Mouse (Mus musculus): Measurements from ENCODE around the gene Cyp4f15. TPM values are rescaled to one million over a fixed set of nuclear protein-coding genes. Genes with fewer than 3 reads are reported as not detected.
"Not testable (repeated sequence)": the region's sequence is repeated elsewhere in the genome, so short reads cannot be mapped to it uniquely, and the experiment has no call there.

The Cyp4f15 gene
- polyA plus RNA-seq, 1 experiment from 2014 or later, result 0.12 TPM

- no peak overlapping the region for H3K4me3 ChIP-seq
- no peaks in the 10 kb centered on the region for H3K4me1 ChIP-seq
- no peaks in the 10 kb centered on the region for H3K27me3 ChIP-seq
- H3K9me3 ChIP-seq, result no peaks in the 10 kb centered on the region; the same call in 1 of the 2 replicates
- H3K9ac ChIP-seq, result no peak overlapping the region
- WGBS, result 94% methylated on average over 1 of the region's 1 CpGs
- no peak overlapping the region for H3K4me2 ChIP-seq
- no peaks in the 10 kb centered on the region for H3K36me3 ChIP-seq
- no peak overlapping the region for H3K27ac ChIP-seq
- ATAC-seq (ENCODE audit: insufficient number of reproducible peaks, low FRiP score, low TSS enrichment, low read depth), result no peak
These were observed 5.5 kb downstream of the Cyp4f15 start for GRCm38 (mm10) chr17:32690959-32691358.

- H3K36me3 ChIP-seq, result no peaks in the 10 kb centered on the region
- 0 out of 2 replicates have a peak, but pooled peaks cover 6% of the 10 kb centered on the region for H3K9me3 ChIP-seq
- no peak overlapping the region for H3K9ac ChIP-seq
- 44% methylated on average over 22 of the region's 22 CpGs for WGBS
- no peak overlapping the region for H3K27ac ChIP-seq
- H3K27me3 ChIP-seq, result no peaks in the 10 kb centered on the region
- H3K4me2 ChIP-seq, result peak overlapping the region; percentile 10; the same call in 1 of the 2 replicates
- no peak for ATAC-seq (ENCODE audit: insufficient number of reproducible peaks, low FRiP score, low TSS enrichment, low read depth)
- H3K4me3 ChIP-seq, result no peak overlapping the region
- H3K4me1 ChIP-seq, result no peaks in the 10 kb centered on the region
These were observed 17.4 kb downstream of the Cyp4f15 start for GRCm38 (mm10) chr17:32702826-32703225.

- H3K9me3 ChIP-seq; H3K4me2 ChIP-seq; H3K4me3 ChIP-seq; H3K27ac ChIP-seq; H3K27me3 ChIP-seq; ATAC-seq (ENCODE audit: insufficient number of reproducible peaks, low FRiP score, low TSS enrichment, low read depth); H3K36me3 ChIP-seq; H3K9ac ChIP-seq; H3K4me1 ChIP-seq: not testable (repeated sequence)
These were observed 25.1 kb downstream of the Cyp4f15 start for GRCm38 (mm10) chr17:32710541-32710940.

DNA sequence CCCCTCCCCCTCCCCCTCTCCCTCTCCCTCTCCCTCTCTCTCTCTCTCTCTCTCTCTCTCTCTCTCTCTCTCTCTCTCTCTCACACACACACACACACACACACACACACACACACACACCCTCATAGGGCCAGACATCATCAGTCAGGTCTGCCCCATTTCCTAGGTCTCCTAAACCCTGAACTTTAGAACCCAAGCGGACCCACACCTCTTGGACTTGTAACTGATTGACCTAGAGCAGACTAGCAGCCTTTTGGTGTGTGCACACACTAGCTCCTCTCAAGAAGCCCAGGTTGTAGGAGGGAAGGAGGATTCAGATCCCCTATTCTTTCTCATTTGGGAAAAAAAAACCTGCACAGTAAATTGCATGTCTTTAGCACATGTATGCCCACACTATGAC lies 36.7 kb downstream of the Cyp4f15 start:
- H3K4me2 ChIP-seq; ATAC-seq (ENCODE audit: insufficient number of reproducible peaks, low FRiP score, low TSS enrichment, low read depth); H3K4me1 ChIP-seq; H3K27me3 ChIP-seq; H3K9me3 ChIP-seq; H3K27ac ChIP-seq; H3K4me3 ChIP-seq; H3K9ac ChIP-seq; H3K36me3 ChIP-seq: not testable (repeated sequence)
- WGBS, result 75% methylated on average over 1 of the region's 1 CpGs

DNA sequence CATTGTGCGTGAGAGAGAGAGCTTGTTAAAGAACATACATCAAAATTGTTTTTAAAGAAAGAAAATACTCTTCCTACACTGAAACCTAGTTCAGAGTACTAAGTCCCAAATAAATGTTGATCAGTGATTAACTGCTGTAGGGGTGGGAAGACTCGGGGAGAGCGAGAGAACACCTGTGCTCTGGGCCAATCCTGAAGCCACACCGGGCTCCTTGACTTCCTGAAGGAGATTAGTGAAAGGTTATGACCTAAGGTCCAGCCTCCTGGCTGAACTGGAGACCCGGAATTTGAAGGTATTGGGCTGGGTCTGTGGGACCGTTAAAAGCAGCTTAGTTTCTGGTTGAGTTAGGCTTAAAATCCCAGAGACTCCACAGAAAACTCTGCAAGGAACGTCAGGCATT lies 37.3 kb downstream of the Cyp4f15 start:
- Histone ChIP-seq H3K27me3 (no peaks in the 10 kb centered on the region), H3K4me1 (no peaks in the 10 kb centered on the region), H3K27ac (no peak overlapping the region), H3K9ac (no peak overlapping the region), H3K9me3 (no peaks in the 10 kb centered on the region), H3K4me3 (no peak overlapping the region), H3K4me2 (no peak overlapping the region), H3K36me3 (no peaks in the 10 kb centered on the region)
- ATAC-seq (ENCODE audit: insufficient number of reproducible peaks, low FRiP score, low TSS enrichment, low read depth), result no peak
- WGBS, result 74% methylated on average over 7 of the region's 7 CpGs

DNA sequence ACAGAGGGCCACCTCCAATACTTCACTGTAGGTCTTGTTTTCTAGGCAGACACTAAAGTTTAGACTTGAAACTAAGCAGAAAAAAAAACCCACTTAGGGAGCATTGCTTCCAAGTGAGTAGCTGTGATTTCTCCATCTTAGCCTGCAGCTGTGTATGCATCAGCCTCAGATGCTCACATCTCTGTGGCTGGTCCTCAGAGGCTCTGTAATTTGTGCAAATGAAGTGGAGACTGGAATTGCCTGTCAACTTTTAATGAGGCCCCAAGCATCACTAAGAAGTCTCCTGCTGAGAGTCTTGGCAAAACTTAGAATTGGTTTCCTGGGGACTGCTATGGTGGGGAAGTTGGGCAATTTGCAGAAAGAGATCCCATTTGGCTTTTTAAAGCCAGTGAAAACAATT lies 40.9 kb downstream of the Cyp4f15 start:
- ATAC-seq (ENCODE audit: insufficient number of reproducible peaks, low FRiP score, low TSS enrichment, low read depth); H3K27me3 ChIP-seq: not testable (repeated sequence)

GRCm38 (mm10) chr17:32729029-32729428 lies 43.6 kb downstream of the Cyp4f15 start:
- Histone ChIP-seq H3K27ac (no peak overlapping the region), H3K36me3 (no peaks in the 10 kb centered on the region), H3K9ac (no peak overlapping the region), H3K4me2 (no peak overlapping the region), H3K4me3 (no peak overlapping the region), H3K4me1 (no peaks in the 10 kb centered on the region), H3K9me3 (no peaks in the 10 kb centered on the region), H3K27me3 (no peaks in the 10 kb centered on the region)
- no peak for ATAC-seq (ENCODE audit: insufficient number of reproducible peaks, low FRiP score, low TSS enrichment, low read depth)
- 75% methylated on average over 3 of the region's 3 CpGs for WGBS

More for the DNA sequence above, 40.9 kb downstream of the Cyp4f15 start:
- H3K36me3 ChIP-seq, H3K9ac ChIP-seq, H3K4me2 ChIP-seq, H3K27ac ChIP-seq, H3K4me1 ChIP-seq, H3K9me3 ChIP-seq, H3K4me3 ChIP-seq: not testable (repeated sequence)

DNA sequence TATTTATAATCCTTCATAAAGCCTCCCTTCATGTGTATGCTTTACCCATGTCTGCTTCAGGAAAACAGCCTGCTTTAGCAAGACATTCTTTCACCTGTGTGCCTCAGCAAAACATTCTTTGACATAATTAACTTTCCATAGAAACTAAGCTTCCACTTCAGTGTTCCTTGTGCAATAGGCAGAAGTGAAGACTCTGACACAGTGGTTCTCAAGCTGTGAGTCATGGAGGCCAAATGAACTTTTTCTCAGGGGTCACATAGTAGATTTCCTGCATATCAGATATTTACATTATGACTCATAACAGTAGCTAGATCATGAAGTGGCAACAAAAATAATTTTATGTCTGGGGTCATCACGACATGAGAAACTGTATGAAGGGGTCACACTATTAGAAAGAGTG lies 53.0 kb downstream of the Cyp4f15 start:
- Histone ChIP-seq H3K27me3 (no peaks in the 10 kb centered on the region), H3K4me1 (no peaks in the 10 kb centered on the region), H3K4me2 (no peak overlapping the region), H3K27ac (no peak overlapping the region), H3K36me3 (no peaks in the 10 kb centered on the region), H3K9me3 (no peaks in the 10 kb centered on the region), H3K9ac (no peak overlapping the region), H3K4me3 (no peak overlapping the region)
- ATAC-seq (ENCODE audit: insufficient number of reproducible peaks, low FRiP score, low TSS enrichment, low read depth), result no peak
- WGBS, result 84% methylated on average over 1 of the region's 1 CpGs

DNA sequence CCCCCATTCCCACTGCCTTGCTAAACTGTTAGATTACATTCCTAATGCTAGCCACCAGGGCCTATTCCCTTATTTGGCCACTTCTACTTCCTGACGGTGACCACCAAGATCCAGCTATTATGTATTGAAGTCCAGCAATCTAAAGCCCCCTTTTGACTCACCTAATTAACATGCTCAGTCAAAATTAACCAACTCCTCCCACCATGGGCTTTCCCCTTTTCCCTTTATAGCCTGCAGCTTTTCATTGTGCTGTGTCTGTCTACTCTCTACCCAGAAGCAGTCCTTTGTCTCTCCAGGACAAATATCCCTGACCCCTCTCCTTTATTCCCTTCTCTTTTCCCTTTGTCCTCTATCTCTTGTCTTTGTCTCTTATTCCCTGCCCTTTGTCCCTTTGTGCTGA lies 55.6 kb downstream of the Cyp4f15 start:
- no peak for ATAC-seq (ENCODE audit: insufficient number of reproducible peaks, low FRiP score, low TSS enrichment, low read depth)
- Histone ChIP-seq H3K36me3 (no peaks in the 10 kb centered on the region), H3K27ac (no peak overlapping the region), H3K4me1 (no peaks in the 10 kb centered on the region), H3K4me3 (no peak overlapping the region), H3K27me3 (no peaks in the 10 kb centered on the region), H3K4me2 (no peak overlapping the region), H3K9me3 (no peaks in the 10 kb centered on the region), H3K9ac (no peak overlapping the region)
- WGBS, result 50% methylated on average over 1 of the region's 1 CpGs

DNA sequence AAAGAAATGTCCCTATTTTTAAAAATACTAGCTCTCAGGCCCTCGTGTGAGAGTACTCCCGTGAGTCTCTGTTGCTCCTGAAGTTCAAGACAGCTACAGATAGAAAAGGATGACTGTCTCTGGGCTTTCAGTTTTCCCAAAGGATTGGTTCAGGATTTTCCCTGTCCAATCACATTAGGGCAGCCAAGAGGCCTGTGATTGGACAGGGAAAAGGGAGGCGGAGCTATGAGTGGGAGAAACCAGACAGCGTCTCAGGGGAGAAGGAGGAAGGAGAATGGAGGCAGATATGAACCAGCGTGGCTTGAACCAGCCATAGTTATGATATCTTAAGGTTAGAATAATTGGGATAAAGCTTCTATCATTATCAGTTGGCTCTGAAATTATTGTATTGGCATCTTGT lies 65.2 kb downstream of the Cyp4f15 start:
- H3K27ac ChIP-seq, result no peak overlapping the region
- H3K9me3 ChIP-seq, result no peaks in the 10 kb centered on the region
- H3K4me3 ChIP-seq, result no peak overlapping the region
- H3K4me2 ChIP-seq, result no peak overlapping the region
- H3K4me1 ChIP-seq, result no peaks in the 10 kb centered on the region
- H3K27me3 ChIP-seq, result no peaks in the 10 kb centered on the region
- no peaks in the 10 kb centered on the region for H3K36me3 ChIP-seq
- WGBS, result 47% methylated on average over 5 of the region's 5 CpGs
- ATAC-seq (ENCODE audit: insufficient number of reproducible peaks, low FRiP score, low TSS enrichment, low read depth), result no peak
- no peak overlapping the region for H3K9ac ChIP-seq

Other genes with a start within 250 kb of the Cyp4f15 start
- 51.7 and 53.4 TPM in 2 replicates for gene Cyp4f39, start 232.9 kb upstream of the Cyp4f15 start, polyA plus RNA-seq (2015; fragmentation: Nextera tagmentation; extraction: Ambion mirVana)
- 12.6 and 12.9 TPM in 2 replicates for gene Cyp4f17, start 179.6 kb upstream of the Cyp4f15 start, polyA plus RNA-seq (2015; fragmentation: Nextera tagmentation; extraction: Ambion mirVana)
- gene Cyp4f16, start 149.1 kb upstream of the Cyp4f15 start, polyA plus RNA-seq (2015; fragmentation: Nextera tagmentation; extraction: Ambion mirVana), result 19.7 and 20.9 TPM in 2 replicates
- gene Cyp4f37, start 64.3 kb upstream of the Cyp4f15 start, polyA plus RNA-seq (2015; fragmentation: Nextera tagmentation; extraction: Ambion mirVana), result not detected in 2 replicates
- gene Cyp4f40, start 26.7 kb upstream of the Cyp4f15 start, polyA plus RNA-seq (2015; fragmentation: Nextera tagmentation; extraction: Ambion mirVana), result not detected in 2 replicates
- gene Zfp871, start 102.7 kb downstream of the Cyp4f15 start, polyA plus RNA-seq (2015; fragmentation: Nextera tagmentation; extraction: Ambion mirVana), result 28.6 and 32.8 TPM in 2 replicates
- 2.4 and 3.2 TPM in 2 replicates for gene Zfp811, start 124.3 kb downstream of the Cyp4f15 start, polyA plus RNA-seq (2015; fragmentation: Nextera tagmentation; extraction: Ambion mirVana)
- gene Zfp799, start 144.6 kb downstream of the Cyp4f15 start, polyA plus RNA-seq (2015; fragmentation: Nextera tagmentation; extraction: Ambion mirVana), result 14.0 and 15.0 TPM in 2 replicates
- gene Zfp870, start 206.0 kb downstream of the Cyp4f15 start, polyA plus RNA-seq (2015; fragmentation: Nextera tagmentation; extraction: Ambion mirVana), result 7.5 and 8.5 TPM in 2 replicates
- gene Cyp4f14, start 231.7 kb downstream of the Cyp4f15 start, polyA plus RNA-seq (2015; fragmentation: Nextera tagmentation; extraction: Ambion mirVana), result not detected in 2 replicates

Measured in limb, embryonic 15.5 days (tissue).